Mouse (Mus musculus) hindbrain, embryonic 13.5 days (tissue): ENCODE results near the gene Sds. TPM values are rescaled to one million over a fixed set of nuclear protein-coding genes. Genes with fewer than 3 reads are reported as not detected.

Source experiments
- ATAC-seq: fragments of 200-750 bp; cut with Nextera tagmentation; 2 replicates; pipeline ENCODE4 v1.8.0; 2017; ENCODE audit warnings: moderate TSS enrichment; ENCODE audit not compliant: low FRiP score
- H3K27ac ChIP-seq: fragments of 300-500 bp; sonication (generic); 2 replicates; pipeline ENCODE4 v1.5.1; 2015; ENCODE audit warnings: inconsistent platforms, mild to moderate bottlenecking, moderate library complexity
- H3K27me3 ChIP-seq: fragments of 300-500 bp; sonication (generic); 2 replicates; pipeline ENCODE4 v1.6.1; 2015; ENCODE audit warnings: mild to moderate bottlenecking, inconsistent platforms
- H3K36me3 ChIP-seq: fragments of 300-500 bp; sonication (generic); 2 replicates; pipeline ENCODE4 v1.6.1; 2015; ENCODE audit warnings: mild to moderate bottlenecking, inconsistent platforms
- H3K4me1 ChIP-seq: fragments of 300-500 bp; sonication (generic); replicated peaks from 2 replicates; pipeline ENCODE4 v1.6.1; 2015; ENCODE audit warnings: inconsistent platforms
- H3K4me2 ChIP-seq: fragments of 300-500 bp; sonication (generic); 2 replicates; pipeline ENCODE4 v1.6.1; 2015; ENCODE audit warnings: inconsistent platforms, mild to moderate bottlenecking, moderate library complexity
- H3K4me3 ChIP-seq: fragments of 300-500 bp; sonication (generic); 2 replicates; pipeline ENCODE4 v1.5.1; 2015; ENCODE audit warnings: mild to moderate bottlenecking, inconsistent platforms
- H3K9ac ChIP-seq: fragments of 300-500 bp; sonication (generic); 2 replicates; pipeline ENCODE4 v1.6.1; 2015; ENCODE audit warnings: mild to moderate bottlenecking, inconsistent platforms
- H3K9me3 ChIP-seq: fragments of 300-500 bp; sonication (generic); 2 replicates; pipeline ENCODE4 v1.6.1; 2016; ENCODE audit warnings: inconsistent platforms
- WGBS: fragments of 180-500 bp; shearing (Covaris S2); methylation state at CpG from one replicate; pipeline ENCODE4 v1.1.7; 2015; 5-methylcytosine and 5-hydroxymethylcytosine counted together
- polyA plus RNA-seq: library from polyadenylated mRNA; unstranded; fragments of >200 nt; fragmentation: Nextera tagmentation; extraction: Ambion mirVana; gene quantifications from 2 replicates; pipeline ENCODE4 v1.2.1, GENCODE M21; 2015

The Sds gene
- polyA plus RNA-seq, 1 experiment from 2014 or later: not detected

GRCm38 (mm10) chr5:120527296-120527964 lies 51.1 kb downstream of the Sds start:
- no peaks in the 10 kb centered on the region for H3K4me1 ChIP-seq
- H3K27ac ChIP-seq: no peak overlapping the region
- peaks cover 3% of the 10 kb centered on the region; the same call in 1 of the 2 replicates for H3K36me3 ChIP-seq
- no peak overlapping the region for H3K9ac ChIP-seq
- no peaks in the 10 kb centered on the region for H3K27me3 ChIP-seq
- no peaks in the 10 kb centered on the region for H3K9me3 ChIP-seq
- no peak overlapping the region for H3K4me2 ChIP-seq
- 88% methylated on average over 14 of the region's 20 CpGs for WGBS
- H3K4me3 ChIP-seq: no peak overlapping the region
- ATAC-seq: no peak

GRCm38 (mm10) chr5:120531631-120532030 lies 55.3 kb downstream of the Sds start:
- Histone ChIP-seq H3K36me3 (peaks cover 3% of the 10 kb centered on the region; the same call in 1 of the 2 replicates), H3K4me3 (no peak overlapping the region), H3K27ac (no peak overlapping the region), H3K9me3 (no peaks in the 10 kb centered on the region), H3K9ac (no peak overlapping the region), H3K4me1 (peaks cover 24% of the 10 kb centered on the region), H3K27me3 (no peaks in the 10 kb centered on the region), H3K4me2 (no peak overlapping the region)
- no peak for ATAC-seq
- 93% methylated on average over 8 of the region's 8 CpGs for WGBS

Other genes starting within 250 kb of the Sds start
- 48.9 and 50.7 TPM in 2 replicates for gene Lhx5, start 44.8 kb upstream of the Sds start, polyA plus RNA-seq
- 6.4 and 6.7 TPM in 2 replicates for gene Sdsl, start 3.7 kb upstream of the Sds start, polyA plus RNA-seq
- 31.8 and 32.3 TPM in 2 replicates for gene Plbd2, start 27.1 kb downstream of the Sds start, polyA plus RNA-seq
- 2.5 and 4.1 TPM in 2 replicates for gene Slc8b1, start 34.6 kb downstream of the Sds start, polyA plus RNA-seq
- gene Tpcn1, start 112.1 kb downstream of the Sds start, polyA plus RNA-seq: 18.2 and 18.7 TPM in 2 replicates
- gene Iqcd, start 112.5 kb downstream of the Sds start, polyA plus RNA-seq: 2.4 and 2.6 TPM in 2 replicates
- 26.2 TPM in 2 replicates for gene Rita1, start 136.1 kb downstream of the Sds start, polyA plus RNA-seq
- gene Ddx54, start 136.2 kb downstream of the Sds start, polyA plus RNA-seq: 44.0 and 47.7 TPM in 2 replicates
- gene Cfap73, start 157.7 kb downstream of the Sds start, polyA plus RNA-seq: 0.28 and 0.49 TPM in 2 replicates
- 0.14 TPM in 2 replicates for gene Rasal1, start 172.3 kb downstream of the Sds start, polyA plus RNA-seq
- gene Dtx1, start 235.4 kb downstream of the Sds start, polyA plus RNA-seq: 34.5 and 34.8 TPM in 2 replicates